Mouse (Mus musculus) cerebellum, adult 9-10 months (tissue): ENCODE measurements around the gene Tlr9.
A peak's percentile ranks its signal among the peaks of the same experiment; 100 is the strongest.

Source experiments
- DNase-seq: peaks from one replicate; pipeline ENCODE4 v3.0.0; 2022

Gene Tlr9

DNA sequence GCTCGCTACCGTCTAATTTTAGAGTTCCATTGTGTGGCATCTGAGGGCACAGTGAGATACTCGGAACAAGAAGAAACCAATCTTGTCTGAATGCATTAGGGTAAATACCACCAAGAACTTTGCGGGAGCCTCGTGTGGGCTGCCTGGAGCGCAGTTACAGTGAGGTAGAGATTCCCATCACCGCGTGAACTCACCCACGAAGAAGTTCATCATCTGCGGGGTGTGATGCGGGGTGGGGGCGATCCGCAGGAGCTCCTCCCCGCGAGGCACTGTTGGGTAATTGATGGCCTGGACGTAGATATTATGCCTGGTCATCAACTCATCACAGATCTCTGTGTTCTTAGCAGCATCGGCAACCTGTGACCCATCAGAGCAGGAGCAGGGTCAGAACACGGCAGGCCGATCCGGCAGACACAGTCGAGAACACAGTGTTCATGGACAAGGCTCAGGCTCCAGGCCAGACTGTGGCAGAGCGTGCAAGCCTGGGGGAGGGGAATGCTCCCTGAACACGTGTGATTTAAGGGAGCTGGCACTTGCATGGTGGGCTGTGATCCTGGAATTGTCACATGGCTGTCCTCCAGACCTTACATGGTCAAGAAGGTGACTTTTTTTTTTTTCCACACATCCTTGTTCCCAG is 12.9 kb downstream of the Tlr9 start:
- DNase-seq, result no peak

DNA sequence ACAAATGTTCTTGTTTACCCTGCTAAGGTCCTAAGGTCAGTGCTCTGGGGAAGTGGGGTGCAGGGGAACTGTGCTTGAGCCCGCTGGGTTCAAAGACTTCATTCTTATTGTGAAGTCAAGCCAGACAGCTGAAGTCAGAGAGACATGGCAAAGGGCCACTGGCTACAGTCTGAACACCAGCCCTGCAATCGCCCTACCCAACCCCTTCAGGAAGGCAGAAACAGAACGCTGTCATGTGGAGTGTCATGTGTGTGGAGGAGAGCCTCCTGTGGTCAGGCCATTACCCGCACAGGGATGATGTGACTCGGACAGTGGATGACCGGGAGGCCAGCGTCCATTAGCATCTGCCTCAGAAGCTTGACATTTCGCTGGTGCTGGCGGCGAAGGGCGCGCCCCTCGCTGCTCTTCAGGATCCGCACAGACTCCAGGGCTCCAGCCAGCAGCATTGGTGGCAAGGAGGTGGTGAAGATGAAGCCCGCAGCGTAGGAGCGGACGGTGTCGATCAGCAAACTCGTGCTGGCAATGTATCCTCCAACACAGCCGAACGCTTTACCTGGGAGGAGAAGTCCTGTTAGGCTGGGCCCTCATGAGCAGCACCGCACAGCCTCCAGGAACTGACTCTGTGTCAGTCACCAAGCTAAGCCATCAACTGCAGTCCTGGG is 13.9 kb downstream of the Tlr9 start:
- DNase-seq, result no peak

- no peak for DNase-seq
Observed at GRCm38 (mm10) chr9:106236818-106237211, 14.4 kb downstream of the Tlr9 start.

DNA sequence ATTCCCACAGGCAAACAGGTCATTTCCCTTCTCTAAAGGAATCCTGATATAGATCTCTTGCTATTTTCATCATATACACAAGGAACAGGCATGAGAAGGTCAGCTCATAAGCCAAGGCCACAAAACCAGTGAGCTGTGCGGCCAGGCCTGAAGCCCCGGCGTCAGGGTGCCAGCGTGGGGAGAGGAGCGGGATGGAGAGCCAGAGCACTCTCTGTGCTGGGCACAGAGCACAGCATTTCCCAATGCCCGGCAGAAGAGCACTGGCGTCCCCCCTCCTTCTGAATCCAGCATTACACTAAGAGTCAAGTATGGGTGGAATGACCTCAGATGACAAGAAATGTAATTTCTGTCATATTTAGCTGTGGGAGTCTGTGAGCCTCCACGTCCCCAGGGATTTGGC is 15.0 kb downstream of the Tlr9 start:
- no peak for DNase-seq

DNA sequence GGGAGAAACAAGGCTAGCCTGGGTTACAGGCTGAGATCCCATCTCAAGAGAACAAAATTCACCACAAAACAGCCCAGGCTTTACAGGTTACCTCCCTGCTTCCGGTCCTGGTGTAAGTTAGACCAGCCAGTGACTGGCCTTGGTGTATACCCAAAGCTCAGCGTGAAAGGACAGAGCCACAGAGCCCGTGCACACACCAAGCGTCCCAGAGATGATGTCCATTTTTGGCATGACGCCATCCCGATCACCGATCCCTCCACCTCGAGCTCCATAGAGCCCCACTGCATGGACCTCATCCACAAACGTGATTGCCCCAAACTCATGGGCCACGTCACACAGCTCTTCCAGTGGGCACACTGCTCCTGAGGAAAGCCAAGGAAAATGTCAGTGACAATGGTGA is 15.5 kb downstream of the Tlr9 start:
- DNase-seq, result no peak

DNA sequence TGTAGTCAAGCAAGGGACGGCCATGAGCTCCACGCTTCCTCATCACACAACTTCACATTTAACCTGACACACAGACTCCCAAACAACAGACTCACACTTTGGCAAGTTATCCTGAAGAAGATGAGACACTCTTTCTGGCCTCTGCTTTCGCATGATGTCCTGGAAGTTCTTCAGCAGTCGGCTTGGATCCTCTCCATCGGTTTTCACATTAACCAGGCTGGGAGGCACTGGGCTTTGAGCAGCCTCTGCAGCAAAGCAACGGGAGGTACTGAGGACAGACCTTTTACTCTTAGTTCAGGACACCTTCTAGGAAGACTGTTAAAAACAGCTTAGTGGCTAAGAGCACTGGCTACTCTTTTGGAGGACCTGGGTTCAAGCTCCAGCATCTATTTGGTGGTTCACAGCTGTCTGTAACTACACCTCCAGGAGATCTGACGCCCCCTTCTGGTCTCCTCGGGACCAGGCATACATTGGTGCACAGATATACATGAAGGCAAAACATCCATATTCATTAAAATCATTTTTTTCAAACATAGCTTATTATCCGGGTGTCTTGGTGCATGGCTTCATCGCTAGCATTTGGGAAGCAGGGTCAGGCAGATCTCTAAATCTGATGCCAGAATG is 19.3 kb downstream of the Tlr9 start:
- no peak for DNase-seq

GRCm38 (mm10) chr9:106242813-106243488 is 20.6 kb downstream of the Tlr9 start:
- peak; percentile 89 for DNase-seq

DNA sequence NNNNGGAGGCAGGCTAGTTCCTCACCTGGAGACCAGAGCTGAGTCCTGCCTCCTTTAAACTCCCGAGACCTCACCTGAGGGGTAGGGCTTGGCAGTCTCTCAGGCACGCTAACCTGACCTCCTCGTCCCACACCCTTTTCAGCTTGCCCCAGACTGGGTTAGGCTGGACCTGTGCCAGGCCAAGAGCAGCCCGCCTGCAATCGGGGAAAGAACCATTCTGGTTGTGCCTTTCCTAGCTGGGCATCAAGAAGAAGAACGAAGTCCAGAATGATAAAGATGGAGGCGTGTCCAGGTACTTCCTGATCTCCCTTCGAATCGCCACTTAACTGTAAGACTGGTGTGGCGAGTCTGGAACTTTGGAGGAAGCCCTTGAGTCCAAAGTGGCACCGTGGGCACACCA is 27.2 kb downstream of the Tlr9 start:
- no peak for DNase-seq

DNA sequence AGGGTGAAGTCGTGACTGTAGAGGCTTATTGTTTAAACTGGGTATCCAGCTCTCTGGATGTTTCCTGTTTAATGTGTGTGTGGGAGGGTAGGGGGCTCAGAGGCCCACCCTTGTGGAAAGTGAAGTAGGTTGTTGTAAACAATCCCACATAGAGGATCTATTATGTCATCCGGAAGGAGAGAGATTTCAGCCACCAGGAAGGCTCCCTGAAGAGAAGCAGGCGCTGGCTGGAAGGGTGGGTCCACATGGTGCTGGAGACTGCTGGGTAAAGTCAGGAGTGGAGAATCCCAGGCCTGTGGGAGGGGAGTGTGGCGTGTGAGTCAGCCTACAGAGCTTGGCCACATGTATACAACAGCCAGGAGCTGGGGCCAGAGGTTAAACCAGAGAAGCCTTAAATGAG is 27.8 kb downstream of the Tlr9 start:
- DNase-seq, result no peak

DNA sequence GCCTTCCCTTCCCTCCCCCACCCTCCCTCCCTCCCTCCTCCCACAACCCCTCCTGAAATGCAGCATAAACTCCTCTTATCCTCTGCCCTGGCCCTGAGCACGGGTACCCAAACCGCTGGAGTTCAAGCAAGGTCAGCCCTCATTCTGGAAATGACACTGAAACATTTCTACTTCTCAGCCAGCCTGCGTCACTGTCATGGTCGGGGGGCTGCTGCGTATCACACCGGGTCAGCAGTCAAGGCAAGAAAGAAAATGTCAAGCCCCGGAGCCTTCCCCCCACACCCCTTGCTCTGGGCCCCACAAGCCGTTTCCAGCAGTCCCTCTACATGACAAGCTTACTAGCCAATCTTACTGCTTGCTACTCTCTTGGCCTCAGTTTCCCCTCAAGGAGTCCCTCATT is 28.7 kb downstream of the Tlr9 start:
- no peak for DNase-seq

DNA sequence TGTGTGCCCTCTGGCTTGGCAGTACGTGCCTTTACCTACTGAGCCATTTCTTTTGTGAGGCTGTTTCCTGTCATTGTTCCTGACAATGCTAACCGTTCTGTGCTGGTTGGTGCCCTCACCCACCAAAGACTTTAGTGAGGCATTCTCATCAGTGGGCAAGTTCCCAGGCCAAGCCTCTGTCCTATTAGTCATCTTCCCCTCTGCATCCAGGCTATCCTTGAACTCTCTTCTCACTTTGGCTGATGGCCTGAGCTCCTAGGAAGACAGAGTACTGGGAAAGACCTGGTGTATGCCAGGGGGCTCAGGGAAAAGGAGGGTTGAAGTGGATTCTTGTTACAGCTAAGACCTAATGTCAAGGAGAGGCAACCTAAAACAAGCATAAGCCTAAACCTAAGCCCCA is 31.6 kb downstream of the Tlr9 start:
- no peak for DNase-seq

DNA sequence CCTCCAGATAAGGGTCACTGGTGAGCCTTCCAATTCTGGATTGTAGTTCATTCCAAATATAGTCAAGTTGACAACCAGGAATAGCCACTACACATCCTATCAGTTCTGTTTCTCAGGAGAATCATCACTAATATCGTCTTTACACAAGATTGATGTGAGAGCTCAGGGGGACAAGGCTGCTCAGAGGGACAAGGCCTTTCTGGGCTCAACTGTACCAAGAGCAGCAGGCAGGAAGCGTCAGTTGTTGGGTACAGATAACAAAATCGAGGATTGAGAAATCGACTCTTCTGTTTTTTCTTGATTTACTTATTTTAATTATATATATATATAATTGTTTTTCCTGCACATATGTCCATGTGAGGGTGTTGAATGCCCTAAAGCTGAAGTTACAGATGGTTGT is 36.0 kb downstream of the Tlr9 start:
- no peak for DNase-seq

GRCm38 (mm10) chr9:106258990-106259389 is 36.6 kb downstream of the Tlr9 start:
- DNase-seq, result no peak

DNA sequence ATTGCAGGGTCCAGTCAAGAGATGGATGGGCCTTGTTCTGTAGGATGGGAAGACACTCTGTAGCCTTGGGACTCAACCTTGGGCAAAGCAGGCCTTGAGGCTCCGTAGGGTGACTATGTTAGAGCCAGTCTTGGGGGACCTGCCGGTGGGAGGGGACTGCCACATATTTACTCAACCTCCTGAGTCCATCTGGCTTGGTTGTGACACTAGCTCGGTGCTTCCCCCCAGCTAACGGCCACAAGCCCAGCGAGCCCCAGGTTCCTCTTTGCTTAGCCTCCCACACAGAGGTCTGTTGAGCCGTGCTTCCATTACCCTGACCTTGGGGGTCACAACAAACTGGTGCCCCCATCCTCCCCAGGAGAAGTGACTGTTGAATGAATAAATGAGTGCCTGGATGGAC is 38.7 kb downstream of the Tlr9 start:
- DNase-seq, result no peak

- no peak for DNase-seq
Observed at GRCm38 (mm10) chr9:106261491-106261890, 39.1 kb downstream of the Tlr9 start.

GRCm38 (mm10) chr9:106262075-106262474 is 39.7 kb downstream of the Tlr9 start:
- no peak for DNase-seq

GRCm38 (mm10) chr9:106263381-106263924 is 41.1 kb downstream of the Tlr9 start:
- no peak for DNase-seq

DNA sequence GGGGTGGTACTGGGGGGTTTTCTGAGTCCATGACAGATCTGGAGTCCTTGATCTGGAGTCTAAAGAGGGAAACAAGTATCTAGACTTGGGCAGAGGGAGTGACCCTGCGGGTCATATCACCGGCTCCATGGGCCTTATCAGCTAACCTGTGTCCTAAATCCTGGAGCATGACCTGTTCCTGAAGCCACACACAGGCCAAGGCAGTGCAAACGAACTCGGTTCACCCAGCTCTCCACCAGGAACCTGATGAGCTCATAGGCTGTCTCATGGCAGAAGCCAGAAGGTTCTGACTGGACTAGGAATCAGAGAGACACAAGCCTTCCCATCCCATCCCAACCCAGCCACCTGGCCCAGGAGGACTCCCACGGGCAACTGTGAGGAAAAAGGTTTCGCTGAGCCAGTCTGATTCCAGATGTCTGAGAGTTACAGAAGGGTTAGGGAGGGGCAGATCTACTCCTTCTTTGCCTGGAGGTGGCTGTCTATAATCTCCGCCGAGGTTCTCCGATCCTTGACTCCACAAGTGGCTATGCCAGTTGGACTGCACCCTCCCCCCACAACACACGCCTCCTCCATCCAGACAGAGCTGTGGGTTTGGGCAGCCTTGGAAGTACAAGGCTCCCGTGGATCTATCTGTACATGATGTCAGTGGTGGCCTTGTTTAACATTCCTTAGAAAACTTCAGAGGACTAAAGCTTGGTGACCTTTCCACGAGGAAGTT is 43.1 kb downstream of the Tlr9 start:
- no peak for DNase-seq

DNA sequence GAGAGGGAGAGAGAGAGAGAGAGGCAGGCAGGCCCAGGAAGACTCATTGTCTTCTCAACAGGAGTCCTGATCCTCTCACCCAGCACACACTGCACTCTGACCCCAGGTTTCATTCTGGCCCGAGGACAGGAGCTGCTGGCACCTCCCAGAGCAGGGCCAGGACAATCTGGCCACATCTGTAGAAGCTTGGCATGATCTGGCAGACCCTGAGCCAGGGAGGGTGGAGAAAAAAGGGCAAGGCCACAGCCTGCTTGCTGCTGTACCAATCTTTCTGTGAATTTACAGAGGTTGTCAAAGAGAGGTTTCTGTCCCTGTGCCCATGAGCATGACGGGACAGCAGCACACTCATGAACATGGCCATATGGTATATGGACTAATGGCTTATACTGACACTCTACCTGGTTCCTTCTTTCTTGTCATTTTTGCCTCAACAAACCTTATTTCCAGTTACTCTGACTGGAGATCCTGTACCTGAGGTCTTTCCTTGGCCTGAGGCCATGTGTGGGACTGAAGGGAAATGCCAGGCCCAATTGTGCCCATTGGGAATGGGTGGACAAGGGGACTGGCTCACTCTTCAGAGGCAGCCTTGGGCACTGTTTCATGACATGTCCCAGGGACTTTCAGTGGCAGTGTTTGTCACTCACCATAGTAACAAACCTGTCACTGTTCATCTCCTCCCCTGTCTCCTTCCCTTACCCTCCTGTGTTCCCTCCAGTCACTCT is 44.7 kb downstream of the Tlr9 start:
- DNase-seq, result no peak

GRCm38 (mm10) chr9:106268421-106268820 is 46.0 kb downstream of the Tlr9 start:
- no peak for DNase-seq

- no peak for DNase-seq
Observed at GRCm38 (mm10) chr9:106269076-106269788, 46.8 kb downstream of the Tlr9 start.

DNA sequence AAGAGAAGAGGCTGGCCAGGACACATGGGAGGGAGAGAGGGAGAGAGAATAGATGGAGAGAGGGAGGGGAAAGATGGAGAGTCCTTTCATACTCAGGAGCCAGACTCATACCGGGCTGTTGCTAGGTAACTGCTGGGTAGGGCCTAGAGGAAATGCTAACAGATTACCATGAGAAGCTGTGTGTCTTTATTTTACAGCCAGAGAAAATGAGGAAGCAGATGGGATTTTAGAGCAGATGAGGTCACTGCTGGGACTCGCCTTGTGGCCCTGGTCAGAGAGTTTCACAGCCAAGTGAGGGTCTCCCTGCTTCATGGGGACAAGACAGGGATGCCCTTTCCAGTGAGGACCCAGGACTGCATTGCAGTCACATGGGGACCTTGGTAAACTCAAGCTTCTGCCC is 47.5 kb downstream of the Tlr9 start:
- no peak for DNase-seq
